Comparison of ENCODE assay signal across 14 mouse cellular contexts in genomic region chr11:102041350-102041949, GRCm38 (mm10). TPM values are rescaled to one million over a fixed set of nuclear protein-coding genes. Genes with fewer than 3 reads are reported as not detected.
DNase-seq lines count a peak whose midpoint lies in the region; ATAC-seq lines count a peak whose summit lies in the region.
"Had no signal": no experiment of that assay in that cellular context is flagged by ENCODE, and none has a peak within 500 bp of the region (broad histone marks: within the 10 kb centered on the region; RNA-seq: fewer than 3 reads in every experiment).

TSS of gene Cd300lg (plus strand) at chr11:102041509.

- 61% methylated on average over 5 of the region's 5 CpGs for WGBS in hindbrain, embryonic 10.5 days
- 57% methylated on average over 5 of the region's 5 CpGs for WGBS in hindbrain, embryonic 11.5 days
- 45% methylated on average over 5 of the region's 5 CpGs for WGBS in heart, embryonic 16.5 days
- 69% methylated on average over 5 of the region's 5 CpGs for WGBS in forebrain, embryonic 13.5 days

- DNase-seq in hindbrain, embryonic 10.5 days (ENCODE audit: low spot score) = no peak
- DNase-seq in hindbrain, embryonic 11.5 days (ENCODE audit: low spot score) = no peak
- DNase-seq in MEL-GATA-1-ER (ENCODE audit: extremely low read depth, low read depth) = peak; percentile 39
- no peak for DNase-seq in neural tube, embryonic 10.5 days (ENCODE audit: extremely low spot score, low spot score)
- DNase-seq: cerebellum, adult 2 months; left cerebral cortex, postnatal 4 days; right cerebral cortex, postnatal 14 days; thymus, adult 18-20 months had no signal

- ATAC-seq in hindbrain, embryonic 11.5 days (ENCODE audit: low FRiP score) = no peak
- peak; percentile 75 for ATAC-seq in common myeloid progenitor, adult 5-6 weeks (replicated peaks; ENCODE audit: low read depth, poor library complexity, severe bottlenecking)
- ATAC-seq in heart, embryonic 16.5 days (replicated peaks; ENCODE audit: extremely low read depth, insufficient read depth, low FRiP score) = no peak
- ATAC-seq in forebrain, embryonic 13.5 days = no peak
- no peak for ATAC-seq in megakaryocyte-erythroid progenitor cell, adult 5-6 weeks (replicated peaks; ENCODE audit: low FRiP score, low TSS enrichment, poor library complexity, severe bottlenecking)
- ATAC-seq: intestine, embryonic 15.5 days had no signal

- peaks cover 18% of the 10 kb centered on the region for H3K27me3 ChIP-seq in hindbrain, embryonic 10.5 days (ENCODE audit: insufficient read depth, poor library complexity, severe bottlenecking)
- H3K27me3 ChIP-seq in hindbrain, embryonic 11.5 days (ENCODE audit: control insufficient read depth, insufficient read depth, low read length) = no peaks in the 10 kb centered on the region
- H3K27me3 ChIP-seq in heart, embryonic 16.5 days (ENCODE audit: control insufficient read depth, insufficient read depth, low read length) = no peaks in the 10 kb centered on the region
- H3K27me3 ChIP-seq in forebrain, embryonic 13.5 days = no peaks in the 10 kb centered on the region
- H3K27me3 ChIP-seq: intestine, embryonic 15.5 days had no signal

- peaks cover 19% of the 10 kb centered on the region for H3K9me3 ChIP-seq in hindbrain, embryonic 10.5 days
- no peaks in the 10 kb centered on the region for H3K9me3 ChIP-seq in hindbrain, embryonic 11.5 days (ENCODE audit: control insufficient read depth, low read length)
- peaks cover 7% of the 10 kb centered on the region; the same call in 1 of the 2 replicates for H3K9me3 ChIP-seq in heart, embryonic 16.5 days (replicated peaks; ENCODE audit: control insufficient read depth, low read length)
- peaks cover 13% of the 10 kb centered on the region for H3K9me3 ChIP-seq in forebrain, embryonic 13.5 days (replicated peaks)
- H3K9me3 ChIP-seq: intestine, embryonic 15.5 days had no signal

- H3K4me3 ChIP-seq in hindbrain, embryonic 10.5 days = no peak within 1 kb of the TSS
- H3K4me3 ChIP-seq in hindbrain, embryonic 11.5 days (ENCODE audit: low read depth, low read length) = no peak within 1 kb of the TSS
- peak within 1 kb of the TSS; percentile 39 for H3K4me3 ChIP-seq in heart, embryonic 16.5 days (ENCODE audit: low read length)
- no peak within 1 kb of the TSS for H3K4me3 ChIP-seq in forebrain, embryonic 13.5 days
- H3K4me3 ChIP-seq: intestine, embryonic 15.5 days; myocyte had no signal

- H3K36me3 ChIP-seq in hindbrain, embryonic 10.5 days = no peaks in the 10 kb centered on the region
- no peaks in the 10 kb centered on the region for H3K36me3 ChIP-seq in hindbrain, embryonic 11.5 days (ENCODE audit: control insufficient read depth, insufficient read depth, low read length)
- H3K36me3 ChIP-seq in heart, embryonic 16.5 days (ENCODE audit: control insufficient read depth, insufficient read depth) = peaks cover 3% of the 10 kb centered on the region; the same call in 1 of the 2 replicates
- H3K36me3 ChIP-seq in forebrain, embryonic 13.5 days (ENCODE audit: poor library complexity, severe bottlenecking) = no peaks in the 10 kb centered on the region
- H3K36me3 ChIP-seq: intestine, embryonic 15.5 days had no signal

- H3K4me2 ChIP-seq in hindbrain, embryonic 11.5 days (replicated peaks; ENCODE audit: low read depth, low read length) = no peak within 1 kb of the TSS
- 0 out of 2 replicates have a peak within 1 kb of the TSS, but pooled peaks have one; percentile 33 for H3K4me2 ChIP-seq in heart, embryonic 16.5 days (ENCODE audit: low read depth, low read length)
- no peak within 1 kb of the TSS for H3K4me2 ChIP-seq in forebrain, embryonic 13.5 days
- H3K4me2 ChIP-seq: intestine, embryonic 15.5 days had no signal

- peak within 1 kb of the TSS; percentile 12; the same call in 1 of the 2 replicates for H3K27ac ChIP-seq in hindbrain, embryonic 10.5 days
- H3K27ac ChIP-seq in hindbrain, embryonic 11.5 days (ENCODE audit: low read depth, low read length) = no peak within 1 kb of the TSS
- H3K27ac ChIP-seq in heart, embryonic 16.5 days (ENCODE audit: low read length) = no peak within 1 kb of the TSS
- H3K27ac ChIP-seq in forebrain, embryonic 13.5 days = no peak within 1 kb of the TSS
- H3K27ac ChIP-seq: intestine, embryonic 15.5 days had no signal

- H3K4me1 ChIP-seq in hindbrain, embryonic 10.5 days (replicated peaks) = peaks cover 9% of the 10 kb centered on the region; the same call in 1 of the 2 replicates
- H3K4me1 ChIP-seq in hindbrain, embryonic 11.5 days (replicated peaks; ENCODE audit: control insufficient read depth, insufficient read depth, low read length) = no peaks in the 10 kb centered on the region
- H3K4me1 ChIP-seq in heart, embryonic 16.5 days (ENCODE audit: control insufficient read depth, insufficient read depth, low read length) = no peaks in the 10 kb centered on the region
- H3K4me1 ChIP-seq in forebrain, embryonic 13.5 days = no peaks in the 10 kb centered on the region

- no peak within 1 kb of the TSS for H3K9ac ChIP-seq in hindbrain, embryonic 11.5 days (ENCODE audit: low read depth, low read length)
- H3K9ac ChIP-seq in heart, embryonic 16.5 days (ENCODE audit: low read length) = 0 out of 2 replicates have a peak within 1 kb of the TSS, but pooled peaks have one; percentile 4
- H3K9ac ChIP-seq in forebrain, embryonic 13.5 days = no peak within 1 kb of the TSS
- H3K9ac ChIP-seq: intestine, embryonic 15.5 days had no signal

RNA-seq across cellular contexts. Expression of gene Cd300lg, which starts in this region (rescaled TPM):
- 0.12 and 0.35 TPM in 2 replicates for polyA plus RNA-seq in hindbrain, embryonic 10.5 days (2016; fragmentation: Nextera tagmentation; extraction: Ambion mirVana)
- 0.09 and 0.13 TPM in 2 replicates for polyA plus RNA-seq in hindbrain, embryonic 11.5 days (2014; fragmentation: Nextera tagmentation; extraction: Ambion mirVana)
- total RNA-seq in common myeloid progenitor, adult 5-6 weeks (2017) = 0.10 and 0.78 TPM in 2 replicates
- 11.6 TPM in 2 replicates for polyA plus RNA-seq in heart, embryonic 16.5 days (2015; fragmentation: Nextera tagmentation; extraction: Ambion mirVana)
- polyA plus RNA-seq in forebrain, embryonic 13.5 days (2015; fragmentation: Nextera tagmentation; extraction: Ambion mirVana) = 0.27 and 0.31 TPM in 2 replicates
- not detected in 2 replicates for total RNA-seq in megakaryocyte-erythroid progenitor cell, adult 5-6 weeks (2014; fragmentation: Nextera tagmentation)
- total RNA-seq in megakaryocyte-erythroid progenitor cell, adult 5-6 weeks (2017) = 1.8 TPM in 1 of 2 replicates, not detected in the other
- total RNA-seq: left cerebral cortex, postnatal 4 days had no signal
- polyA plus RNA-seq: myocyte had no signal

Comparison
In these comparisons a context has a peak if more than half of its experiments do, and no peak if none do; other contexts are left out.
1. Peak in ATAC-seq in common myeloid progenitor, adult 5-6 weeks; RNA of the gene not detected or under 1 TPM.